Mouse (Mus musculus): ENCODE results near the gene Cdc42ep1.

DNA sequence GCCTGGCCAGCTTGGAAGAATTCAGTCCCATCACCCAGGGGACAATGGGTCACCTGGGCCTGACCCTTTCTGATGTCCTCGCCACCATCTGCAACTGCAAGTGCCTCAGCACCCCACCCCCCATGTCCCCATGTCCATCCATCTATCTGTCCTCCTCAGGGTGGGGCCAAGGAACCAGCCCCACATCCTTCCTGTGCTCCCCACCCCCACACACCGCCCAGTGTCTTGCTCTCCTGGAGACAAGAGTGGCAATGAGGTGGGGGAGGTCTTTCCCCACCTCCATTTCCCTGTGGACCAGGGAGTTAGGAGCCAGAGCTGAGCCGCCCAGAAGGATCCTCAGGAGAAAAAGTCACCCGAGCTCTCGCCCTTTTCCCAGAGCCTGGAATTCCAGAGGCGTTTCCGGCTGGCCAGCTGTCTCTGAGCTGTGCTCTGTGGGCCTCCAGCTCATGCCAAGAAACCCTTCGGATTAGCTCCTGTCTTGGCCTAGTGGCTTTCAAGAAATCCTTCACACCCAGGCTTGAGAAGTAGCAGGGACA, 6.3 kb upstream of the Cdc42ep1 start:
- TF ChIP-seq CTCF (IDR thresholded peaks at IDR 0.05; ENCODE audit: low read depth) (no peak), EP300 (IDR thresholded peaks at IDR 0.05; ENCODE audit: low read depth) (no peak)
